Mouse (Mus musculus): ENCODE data around the gene Zkscan3. TPM values are rescaled to one million over a fixed set of nuclear protein-coding genes. Genes with fewer than 3 reads are reported as not detected.

Gene Zkscan3
- total RNA-seq (2015; ENCODE audit: low replicate concordance) (16.9 and 23.6 TPM in 2 replicates), total RNA-seq (2017; ENCODE audit: low replicate concordance) (13.9 and 19.9 TPM in 2 replicates)

DNA sequence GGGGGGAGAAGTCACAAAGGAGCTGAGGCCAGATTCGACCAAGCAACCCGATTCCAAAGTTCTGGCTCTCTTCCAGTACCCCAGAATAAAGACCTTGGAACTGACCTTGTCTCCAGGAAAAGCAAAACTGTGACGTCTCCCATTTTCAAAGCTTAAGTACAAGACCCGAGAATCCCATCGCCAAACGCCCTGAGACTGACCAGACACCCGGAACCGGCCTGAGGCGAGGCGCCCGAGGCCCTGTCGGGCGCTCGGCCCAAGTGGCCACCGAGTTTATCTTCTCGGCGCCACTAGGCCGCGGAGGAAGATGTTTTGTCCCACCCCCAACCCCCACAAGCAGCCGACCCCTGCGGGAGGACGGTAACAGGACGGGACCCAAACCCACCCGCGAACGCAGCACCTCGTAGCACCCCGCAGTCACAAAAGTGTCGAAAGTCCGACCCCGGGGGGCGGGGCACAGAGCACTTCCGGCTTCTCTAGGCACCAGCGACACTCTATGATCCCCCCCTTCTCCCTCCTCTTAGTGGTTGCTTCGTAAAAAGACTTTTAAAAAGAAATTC, at the start of gene Zkscan3:
Zkscan3 (minus strand) TSS at position 469 of the 560 bp plus-strand sequence.
- ATAC-seq (replicated peaks; ENCODE audit: low FRiP score, poor library complexity, severe bottlenecking), result peak; percentile 99

DNA sequence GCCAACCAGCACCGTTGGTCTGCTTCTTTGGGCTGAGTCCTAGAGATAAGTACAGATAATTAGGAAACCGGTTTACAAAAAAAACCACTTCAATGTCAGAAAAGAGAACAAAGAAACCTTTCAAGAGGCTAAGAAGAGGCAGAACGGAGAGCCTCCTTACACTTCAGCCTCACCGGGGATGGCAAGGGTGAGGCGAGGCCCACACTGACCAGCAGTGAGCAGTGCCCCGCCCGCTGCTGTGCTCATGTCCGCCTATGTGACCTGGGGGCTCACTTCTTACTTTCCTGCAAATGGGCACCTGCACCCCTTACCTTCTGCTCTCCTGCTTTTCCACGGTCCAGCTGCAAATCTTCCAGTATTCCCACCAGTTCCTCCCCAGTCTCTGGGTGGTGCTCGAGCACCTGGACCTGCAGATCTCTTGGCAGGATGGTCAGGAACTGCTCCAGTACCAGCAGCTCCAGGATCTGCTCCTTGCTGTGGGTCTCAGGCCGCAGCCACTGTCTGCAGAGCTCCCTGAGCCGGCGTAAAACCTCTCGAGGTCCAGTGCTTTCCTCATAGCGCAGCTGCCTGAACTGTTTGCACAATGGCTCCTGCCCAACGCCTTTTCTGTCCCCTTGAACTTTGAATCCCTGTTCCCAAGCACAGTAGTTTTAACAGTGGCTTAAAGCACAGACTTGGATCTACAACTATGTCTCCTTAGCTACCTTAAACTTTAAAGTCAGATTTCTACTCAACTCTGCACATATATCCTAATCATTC, 45.5 kb upstream of the Zkscan3 start:
- ATAC-seq (replicated peaks; ENCODE audit: low FRiP score, poor library complexity, severe bottlenecking), result no peak

DNA sequence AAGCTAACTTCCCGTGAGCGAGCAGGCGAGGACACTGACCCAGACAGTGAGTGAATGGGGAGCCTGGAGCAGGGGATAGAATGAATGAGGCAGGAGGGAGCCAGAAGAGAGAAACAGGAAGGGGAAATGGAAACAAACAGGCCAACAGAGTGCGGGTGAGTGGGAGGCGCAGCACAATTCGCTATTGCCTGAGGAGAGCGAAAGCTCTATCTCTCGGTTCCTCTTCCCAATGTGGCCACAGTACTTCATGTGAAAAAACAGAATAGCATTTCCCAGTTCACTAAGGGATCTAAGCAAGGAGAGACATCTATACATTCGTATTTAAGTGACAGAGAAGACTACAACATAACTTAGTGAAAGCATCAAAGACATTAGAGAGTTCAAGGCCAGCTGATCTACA, 44.2 kb upstream of the Zkscan3 start:
- no peak for ATAC-seq (replicated peaks; ENCODE audit: low FRiP score, poor library complexity, severe bottlenecking)

DNA sequence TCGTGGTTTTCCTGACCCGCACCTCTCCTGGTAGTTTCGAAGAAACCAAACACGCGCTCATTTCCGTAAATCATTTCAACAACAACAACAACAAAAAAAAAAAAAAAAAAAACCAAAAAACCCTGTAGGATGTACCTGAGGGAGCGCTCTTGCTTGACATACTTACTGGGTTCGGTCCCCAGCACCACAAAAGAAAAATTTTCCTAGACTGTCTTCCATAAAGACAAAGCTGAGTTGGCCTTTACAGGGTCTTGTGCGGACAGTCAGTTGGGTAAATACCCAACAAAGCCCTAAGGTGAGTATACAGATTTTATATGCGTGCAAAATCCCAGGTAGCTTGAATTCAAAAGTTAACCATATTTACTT, 38.6 kb upstream of the Zkscan3 start:
- no peak for ATAC-seq (replicated peaks; ENCODE audit: low FRiP score, poor library complexity, severe bottlenecking)

DNA sequence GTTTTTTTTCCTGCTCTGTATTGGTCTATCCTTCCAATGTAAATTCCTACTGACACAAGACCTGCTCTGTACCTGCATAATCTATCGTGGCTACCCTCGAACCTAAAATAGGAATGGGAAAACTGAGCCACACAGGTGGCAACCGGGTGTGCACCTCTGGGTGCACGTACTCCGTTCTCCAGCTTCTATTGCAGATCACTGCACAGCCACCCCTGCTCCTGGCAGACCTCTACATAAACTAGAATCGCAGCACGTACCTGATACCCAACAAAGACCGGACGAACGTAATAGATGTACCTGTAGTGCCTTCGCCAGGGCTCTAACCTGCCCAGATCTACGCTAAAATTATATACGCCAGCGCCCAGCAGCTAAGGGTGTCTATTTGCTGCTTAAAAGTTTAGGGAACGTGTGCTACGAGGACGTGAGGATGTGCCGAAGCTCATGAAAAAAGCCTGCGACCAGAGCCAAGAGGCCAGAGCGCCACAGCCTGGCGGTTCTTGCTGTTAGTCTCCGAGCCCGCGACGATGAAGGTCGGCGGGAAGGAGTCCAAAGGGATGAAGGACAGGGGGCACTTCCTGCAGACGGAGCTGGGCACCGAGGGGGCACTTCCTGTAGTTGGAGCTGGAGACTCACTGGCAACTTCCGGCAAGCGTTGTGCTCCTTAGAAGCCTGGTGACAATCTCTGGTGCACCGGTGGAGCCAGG, 38.1 kb upstream of the Zkscan3 start, which contains the start of gene Pgbd1:
Pgbd1 (minus strand) TSS at position 556 of the 704 bp plus-strand sequence.
- ATAC-seq (replicated peaks; ENCODE audit: low FRiP score, poor library complexity, severe bottlenecking), result peak; percentile 88

DNA sequence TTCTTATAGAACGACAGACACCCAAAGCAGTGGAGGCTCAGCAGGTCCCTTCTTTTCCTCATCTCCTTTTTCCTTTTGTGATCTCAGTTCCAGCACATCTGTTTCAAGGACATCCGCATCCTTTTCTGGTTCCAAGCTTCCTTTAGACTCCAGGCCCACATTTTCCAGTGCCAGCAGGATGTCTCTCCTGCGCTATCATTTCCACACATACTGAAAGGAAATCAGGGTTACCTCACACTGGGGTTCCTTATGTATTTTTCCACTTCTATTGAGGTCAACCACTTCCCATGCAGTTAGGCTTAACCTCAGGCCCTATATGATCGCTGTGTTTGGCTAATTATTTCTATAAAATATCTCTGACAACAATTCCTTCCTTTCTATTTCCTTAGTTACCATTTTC, 32.9 kb upstream of the Zkscan3 start:
- ATAC-seq (replicated peaks; ENCODE audit: low FRiP score, poor library complexity, severe bottlenecking), result no peak

DNA sequence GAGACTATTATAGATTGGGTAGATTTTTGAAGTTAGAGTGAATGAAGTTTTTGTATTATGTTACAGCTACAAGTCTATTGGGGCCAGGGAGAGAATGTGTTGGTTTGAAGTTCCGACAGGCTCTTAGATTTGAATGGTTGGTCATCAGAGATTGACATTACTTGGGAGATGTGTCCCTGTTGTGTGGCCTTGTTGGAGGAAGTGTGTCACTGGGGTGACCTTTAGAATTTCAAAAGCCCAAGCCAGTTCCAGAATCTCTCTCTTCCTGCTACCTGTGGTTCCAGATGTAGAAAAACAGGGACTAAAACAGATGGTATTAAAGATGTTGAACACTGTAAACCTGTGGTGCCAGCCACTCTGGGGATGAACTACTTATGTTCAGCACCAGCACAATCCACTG, 25.1 kb upstream of the Zkscan3 start:
- ATAC-seq (replicated peaks; ENCODE audit: low FRiP score, poor library complexity, severe bottlenecking), result no peak

GRCm38 (mm10) chr13:21423301-21423700, 20.7 kb upstream of the Zkscan3 start:
- ATAC-seq (replicated peaks; ENCODE audit: low FRiP score, poor library complexity, severe bottlenecking), result no peak

GRCm38 (mm10) chr13:21418865-21419264, 16.3 kb upstream of the Zkscan3 start:
- ATAC-seq (replicated peaks; ENCODE audit: low FRiP score, poor library complexity, severe bottlenecking), result peak; percentile 84

- ATAC-seq (replicated peaks; ENCODE audit: low FRiP score, poor library complexity, severe bottlenecking), result no peak
Observed at GRCm38 (mm10) chr13:21417298-21418010, 14.9 kb upstream of the Zkscan3 start.

DNA sequence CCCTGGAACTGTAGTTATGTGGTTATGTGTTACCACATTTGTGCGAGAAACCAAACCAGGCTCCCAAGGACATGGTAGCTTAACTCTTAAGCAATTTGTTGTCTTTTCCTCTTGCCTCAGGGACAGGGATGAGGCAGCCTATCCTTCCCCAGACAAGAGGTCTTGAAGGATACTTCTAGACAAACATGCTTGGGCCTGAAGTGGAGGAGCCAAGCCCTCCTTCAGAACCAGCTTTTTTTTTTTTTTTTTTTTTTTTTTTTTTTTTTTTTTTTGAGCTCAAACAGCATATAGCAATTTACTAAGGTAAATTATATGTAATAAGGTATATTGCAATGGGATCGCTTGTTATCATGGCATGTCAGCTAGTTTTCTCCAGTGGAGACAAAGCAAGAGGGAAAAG, 13.2 kb upstream of the Zkscan3 start:
- no peak for ATAC-seq (replicated peaks; ENCODE audit: low FRiP score, poor library complexity, severe bottlenecking)

- ATAC-seq (replicated peaks; ENCODE audit: low FRiP score, poor library complexity, severe bottlenecking), result peak; percentile 43; the same call in 1 of the 2 replicates
Observed at GRCm38 (mm10) chr13:21415266-21415665, 12.7 kb upstream of the Zkscan3 start.

GRCm38 (mm10) chr13:21414231-21415212, 12.0 kb upstream of the Zkscan3 start:
- ATAC-seq (replicated peaks; ENCODE audit: low FRiP score, poor library complexity, severe bottlenecking), result no peak

GRCm38 (mm10) chr13:21408805-21409459, 6.4 kb upstream of the Zkscan3 start:
- ATAC-seq (replicated peaks; ENCODE audit: low FRiP score, poor library complexity, severe bottlenecking), result no peak

- peak; percentile 94 for ATAC-seq (replicated peaks; ENCODE audit: low FRiP score, poor library complexity, severe bottlenecking)
Observed at GRCm38 (mm10) chr13:21407969-21408804, 5.6 kb upstream of the Zkscan3 start.

GRCm38 (mm10) chr13:21407341-21407740, 4.8 kb upstream of the Zkscan3 start:
- no peak for ATAC-seq (replicated peaks; ENCODE audit: low FRiP score, poor library complexity, severe bottlenecking)

GRCm38 (mm10) chr13:21402848-21403247, 293 bp upstream of the Zkscan3 start:
- ATAC-seq (replicated peaks; ENCODE audit: low FRiP score, poor library complexity, severe bottlenecking), result no peak
